Mouse (Mus musculus) liver, embryonic 11.5 days (tissue): Measurements from ENCODE around the gene Aoah. TPM values are rescaled to one million over a fixed set of nuclear protein-coding genes. Genes with fewer than 3 reads are reported as not detected.

Source experiments
- ATAC-seq: fragments of 200-750 bp; cut with Nextera tagmentation; replicated peaks from 2 replicates; pipeline ENCODE4 v1.8.0; 2017; ENCODE audit warnings: moderate number of reproducible peaks, mild to moderate bottlenecking, moderate TSS enrichment, moderate library complexity; ENCODE audit not compliant: low FRiP score
- DNase-seq: peaks from one replicate; pipeline ENCODE4 v3.0.0-alpha.2; 2017; ENCODE audit warnings: low spot score
- H3K27ac ChIP-seq: fragments of 300-500 bp; sonication (generic); 2 replicates; pipeline ENCODE4 v1.5.1; 2014; ENCODE audit warnings: mild to moderate bottlenecking, low read depth, low read length, control low read depth
- H3K27me3 ChIP-seq: fragments of 300-500 bp; sonication (generic); replicated peaks from 2 replicates; pipeline ENCODE4 v1.6.1; 2014; ENCODE audit warnings: low read length, mixed read lengths; ENCODE audit not compliant: control insufficient read depth, insufficient read depth
- H3K36me3 ChIP-seq: fragments of 300-500 bp; sonication (generic); 2 replicates; pipeline ENCODE4 v1.6.1; 2014; ENCODE audit warnings: mild to moderate bottlenecking, low read length, moderate library complexity, mixed read lengths; ENCODE audit not compliant: control insufficient read depth, insufficient read depth
- H3K4me1 ChIP-seq: fragments of 300-500 bp; sonication (generic); replicated peaks from 2 replicates; pipeline ENCODE4 v1.6.1; 2014; ENCODE audit warnings: low read length, mixed read lengths; ENCODE audit not compliant: control insufficient read depth, insufficient read depth
- H3K4me2 ChIP-seq: fragments of 300-500 bp; sonication (generic); 2 replicates; pipeline ENCODE4 v1.6.1; 2014; ENCODE audit warnings: mild to moderate bottlenecking, control low read depth, moderate library complexity
- H3K4me3 ChIP-seq: fragments of 300-500 bp; sonication (generic); 2 replicates; pipeline ENCODE4 v1.5.1; 2014; ENCODE audit warnings: low read depth, low read length, control low read depth
- H3K9ac ChIP-seq: fragments of 300-500 bp; sonication (generic); 2 replicates; pipeline ENCODE4 v1.6.1; 2014; ENCODE audit warnings: low read depth, low read length, control low read depth
- H3K9me3 ChIP-seq: fragments of 300-500 bp; sonication (generic); 2 replicates; pipeline ENCODE4 v1.6.1; 2016; ENCODE audit warnings: low read length, inconsistent platforms, mixed read lengths; ENCODE audit not compliant: control insufficient read depth
- WGBS: fragments of 180-500 bp; shearing (Covaris S2); extraction: QIAGEN DNeasy Blood & Tissue Kit; methylation state at CpG from one replicate; pipeline ENCODE4 v1.1.7; 2014; 5-methylcytosine and 5-hydroxymethylcytosine counted together
- polyA plus RNA-seq: library from polyadenylated mRNA; unstranded; fragments of >200 nt; fragmentation: Nextera tagmentation; extraction: Ambion mirVana; gene quantifications from 2 replicates; pipeline ENCODE4 v1.2.1, GENCODE M21; 2014

The Aoah gene
- polyA plus RNA-seq, 1 experiment from 2014 or later: 1.6 TPM

- Histone ChIP-seq H3K27ac (no peak overlapping the region), H3K4me2 (no peak overlapping the region), H3K27me3 (no peaks in the 10 kb centered on the region), H3K9me3 (no peaks in the 10 kb centered on the region), H3K9ac (no peak overlapping the region), H3K4me3 (no peak overlapping the region), H3K4me1 (no peaks in the 10 kb centered on the region), H3K36me3 (no peaks in the 10 kb centered on the region)
- ATAC-seq (no peak), DNase-seq (no peak)
- 75% methylated on average over 6 of the region's 6 CpGs for WGBS
Measured at GRCm38 (mm10) chr13:20939099-20939498, 145.2 kb downstream of the Aoah start.

- DNase-seq (no peak), ATAC-seq (no peak)
- Histone ChIP-seq H3K9me3 (no peaks in the 10 kb centered on the region), H3K4me2 (no peak overlapping the region), H3K27me3 (no peaks in the 10 kb centered on the region), H3K27ac (no peak overlapping the region), H3K4me3 (no peak overlapping the region), H3K36me3 (no peaks in the 10 kb centered on the region), H3K4me1 (no peaks in the 10 kb centered on the region), H3K9ac (no peak overlapping the region)
- WGBS: 45% methylated on average over 6 of the region's 6 CpGs
Measured at GRCm38 (mm10) chr13:20940389-20940788, 146.5 kb downstream of the Aoah start.

GRCm38 (mm10) chr13:20941707-20942106 is 147.8 kb downstream of the Aoah start:
- Histone ChIP-seq H3K27me3 (no peaks in the 10 kb centered on the region), H3K4me3 (no peak overlapping the region), H3K9ac (no peak overlapping the region), H3K36me3 (no peaks in the 10 kb centered on the region), H3K9me3 (no peaks in the 10 kb centered on the region), H3K4me2 (no peak overlapping the region), H3K27ac (no peak overlapping the region), H3K4me1 (no peaks in the 10 kb centered on the region)
- DNase-seq (no peak), ATAC-seq (no peak)
- 93% methylated on average over 4 of the region's 4 CpGs for WGBS

GRCm38 (mm10) chr13:20963086-20963485 is 169.2 kb downstream of the Aoah start:
- H3K9me3 ChIP-seq: no peaks in the 10 kb centered on the region
- WGBS: 72% methylated on average over 3 of the region's 3 CpGs

GRCm38 (mm10) chr13:20981234-20982230 is 187.6 kb downstream of the Aoah start:
- Histone ChIP-seq H3K36me3 (no peaks in the 10 kb centered on the region), H3K9ac (no peak overlapping the region), H3K9me3 (no peaks in the 10 kb centered on the region), H3K4me3 (no peak overlapping the region), H3K27ac (no peak overlapping the region), H3K27me3 (no peaks in the 10 kb centered on the region), H3K4me1 (no peaks in the 10 kb centered on the region), H3K4me2 (no peak overlapping the region)
- no peak for DNase-seq
- ATAC-seq: no peak
- 81% methylated on average over 8 of the region's 8 CpGs for WGBS

More at GRCm38 (mm10) chr13:20963086-20963485, 169.2 kb downstream of the Aoah start:
- no peak overlapping the region for H3K4me3 ChIP-seq
- no peaks in the 10 kb centered on the region for H3K4me1 ChIP-seq
- no peaks in the 10 kb centered on the region for H3K36me3 ChIP-seq
- ATAC-seq: no peak
- H3K9ac ChIP-seq: no peak overlapping the region
- H3K27ac ChIP-seq: no peak overlapping the region
- H3K4me2 ChIP-seq: no peak overlapping the region
- H3K27me3 ChIP-seq: no peaks in the 10 kb centered on the region
- DNase-seq: no peak

- H3K9me3 ChIP-seq: no peaks in the 10 kb centered on the region
- H3K4me2 ChIP-seq: no peak overlapping the region
- no peak overlapping the region for H3K9ac ChIP-seq
- ATAC-seq (no peak), DNase-seq (no peak)
- no peaks in the 10 kb centered on the region for H3K4me1 ChIP-seq
- no peaks in the 10 kb centered on the region for H3K36me3 ChIP-seq
- no peak overlapping the region for H3K27ac ChIP-seq
- H3K4me3 ChIP-seq: no peak overlapping the region
- H3K27me3 ChIP-seq: no peaks in the 10 kb centered on the region
Measured at GRCm38 (mm10) chr13:20985510-20985909, 191.6 kb downstream of the Aoah start.

- H3K4me2 ChIP-seq: no peak overlapping the region
- no peaks in the 10 kb centered on the region for H3K4me1 ChIP-seq
- no peak overlapping the region for H3K27ac ChIP-seq
- DNase-seq (no peak), ATAC-seq (no peak)
- no peak overlapping the region for H3K9ac ChIP-seq
- no peaks in the 10 kb centered on the region for H3K27me3 ChIP-seq
- no peaks in the 10 kb centered on the region for H3K9me3 ChIP-seq
- no peaks in the 10 kb centered on the region for H3K36me3 ChIP-seq
- H3K4me3 ChIP-seq: no peak overlapping the region
Measured at GRCm38 (mm10) chr13:20985961-20986360, 192.0 kb downstream of the Aoah start.

GRCm38 (mm10) chr13:21005238-21005637 is 211.3 kb downstream of the Aoah start:
- Histone ChIP-seq H3K4me2 (no peak overlapping the region), H3K4me1 (no peaks in the 10 kb centered on the region), H3K27ac (no peak overlapping the region), H3K27me3 (no peaks in the 10 kb centered on the region), H3K9ac (no peak overlapping the region), H3K9me3 (no peaks in the 10 kb centered on the region), H3K36me3 (no peaks in the 10 kb centered on the region), H3K4me3 (no peak overlapping the region)
- WGBS: 81% methylated on average over 5 of the region's 5 CpGs
- no peak for ATAC-seq
- no peak for DNase-seq
